Mouse (Mus musculus): Measurements from ENCODE around the gene Olfr320. TPM values are rescaled to one million over a fixed set of nuclear protein-coding genes. Genes with fewer than 3 reads are reported as not detected.

The Olfr320 gene
- total RNA-seq, 2 experiments from 2014 or later, result not detected

Other genes starting within 250 kb of the Olfr320 start
- not detected for gene Gm12253, start 248.5 kb upstream of the Olfr320 start, total RNA-seq (2021)
- gene Lypd9, start 228.2 kb upstream of the Olfr320 start, total RNA-seq (2021), result not detected
- gene Olfr30, start 218.8 kb upstream of the Olfr320 start, total RNA-seq (2021), result not detected
- gene Olfr332, start 188.5 kb upstream of the Olfr320 start, total RNA-seq (2021), result not detected
- gene Olfr331, start 178.5 kb upstream of the Olfr320 start, total RNA-seq (2021), result not detected
- gene Olfr330, start 146.3 kb upstream of the Olfr320 start, total RNA-seq (2021), result not detected
- gene Olfr329-ps, start 134.7 kb upstream of the Olfr320 start, total RNA-seq (2021), result not detected
- under 1 TPM in 1 of 2 experiments, not detected in 1; 0.09 TPM for gene Olfr328, start 125.5 kb upstream of the Olfr320 start, total RNA-seq (2021)
- not detected for gene Olfr224, start 110.5 kb upstream of the Olfr320 start, total RNA-seq (2021)
- not detected for gene Olfr325, start 103.4 kb upstream of the Olfr320 start, total RNA-seq (2021)
- not detected for gene Olfr324, start 86.0 kb upstream of the Olfr320 start, total RNA-seq (2021)
- not detected for gene 2210407C18Rik, start 65.0 kb upstream of the Olfr320 start, total RNA-seq (2021)
- not detected for gene Olfr323, start 50.6 kb upstream of the Olfr320 start, total RNA-seq (2021)
- under 1 TPM in 1 of 2 experiments, not detected in 1; 0.23 TPM for gene Trim58, start 40.6 kb upstream of the Olfr320 start, total RNA-seq (2021)
- gene Olfr322, start 22.3 kb upstream of the Olfr320 start, total RNA-seq (2021), result not detected
- not detected for gene Olfr319, start 18.1 kb downstream of the Olfr320 start, total RNA-seq (2021)
- gene Olfr318, start 42.9 kb downstream of the Olfr320 start, total RNA-seq (2021), result not detected
- not detected for gene Olfr317, start 58.1 kb downstream of the Olfr320 start, total RNA-seq (2021)
- gene Olfr316, start 71.6 kb downstream of the Olfr320 start, total RNA-seq (2021), result not detected
- not detected for gene Olfr315, start 92.1 kb downstream of the Olfr320 start, total RNA-seq (2021)
- gene Olfr314, start 101.9 kb downstream of the Olfr320 start, total RNA-seq (2021), result not detected
- not detected for gene Fam183b, start 120.9 kb downstream of the Olfr320 start, total RNA-seq (2021)
- gene Olfr313, start 133.9 kb downstream of the Olfr320 start, total RNA-seq (2021), result not detected
- gene Olfr312, start 148.1 kb downstream of the Olfr320 start, total RNA-seq (2021), result not detected
- gene Olfr311, start 158.2 kb downstream of the Olfr320 start, total RNA-seq (2021), result not detected
- 1 to 10 TPM; 2.3 to 2.7 TPM for gene Gm12258, start 166.1 kb downstream of the Olfr320 start, total RNA-seq (2021)
- 1 to 10 TPM; 4.4 to 4.8 TPM for gene 2810021J22Rik, start 186.1 kb downstream of the Olfr320 start, total RNA-seq (2021)
- gene Zfp39, start 223.1 kb downstream of the Olfr320 start, total RNA-seq (2021), result 1 to 10 TPM; 5.3 to 5.9 TPM
- not detected for gene Btnl10, start 236.8 kb downstream of the Olfr320 start, total RNA-seq (2021)

Measured in heart, postnatal 4 days (tissue).